Mouse (Mus musculus): Measurements from ENCODE around the gene Axdnd1. TPM values are rescaled to one million over a fixed set of nuclear protein-coding genes. Genes with fewer than 3 reads are reported as not detected.

Axdnd1 gene
- polyA plus RNA-seq, 1 experiment from 2014 or later, result 0.22 TPM

DNA sequence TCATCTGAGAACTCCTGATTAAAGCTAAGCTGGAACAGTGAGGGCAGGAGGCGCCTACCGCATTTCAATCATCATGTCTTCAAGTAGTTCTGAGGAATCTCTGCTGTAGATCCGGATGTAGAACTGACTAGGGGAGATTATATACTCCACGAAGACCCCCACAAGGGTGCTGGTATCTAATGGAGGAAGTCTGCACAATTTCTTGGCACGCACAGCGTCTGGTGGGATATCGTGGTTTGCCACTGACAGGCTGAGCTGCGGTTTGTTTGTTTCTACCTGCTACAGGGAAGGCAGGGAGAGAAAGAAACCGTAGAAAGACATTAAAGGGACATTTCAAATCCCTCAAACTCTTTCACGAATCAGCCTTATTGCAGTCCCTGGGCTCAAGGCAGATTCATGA, 136.8 kb downstream of the Axdnd1 start:
- no peak overlapping the region for H3K27ac ChIP-seq (ENCODE audit: low read length)
- ATAC-seq (ENCODE audit: insufficient read depth, low FRiP score), result no peak
- H3K4me1 ChIP-seq (ENCODE audit: control insufficient read depth, insufficient read depth, low read length), result no peaks in the 10 kb centered on the region
- H3K4me3 ChIP-seq (replicated peaks; ENCODE audit: low read length), result no peak overlapping the region
- no peaks in the 10 kb centered on the region for H3K36me3 ChIP-seq (ENCODE audit: control insufficient read depth, insufficient read depth, low read length)
- no peaks in the 10 kb centered on the region for H3K9me3 ChIP-seq (replicated peaks; ENCODE audit: control insufficient read depth, low read length)
- no peaks in the 10 kb centered on the region for H3K27me3 ChIP-seq (ENCODE audit: control insufficient read depth, insufficient read depth, low read length)
- WGBS, result 65% methylated on average over 10 of the region's 10 CpGs
- H3K9ac ChIP-seq (ENCODE audit: low read length), result no peak overlapping the region
- H3K4me2 ChIP-seq (ENCODE audit: low read depth, low read length), result no peak overlapping the region

- Histone ChIP-seq H3K4me2 (ENCODE audit: low read depth, low read length) (no peak overlapping the region), H3K36me3 (ENCODE audit: control insufficient read depth, insufficient read depth, low read length) (no peaks in the 10 kb centered on the region), H3K9me3 (replicated peaks; ENCODE audit: control insufficient read depth, low read length) (no peaks in the 10 kb centered on the region), H3K27me3 (ENCODE audit: control insufficient read depth, insufficient read depth, low read length) (no peaks in the 10 kb centered on the region), H3K9ac (ENCODE audit: low read length) (no peak overlapping the region), H3K4me3 (replicated peaks; ENCODE audit: low read length) (no peak overlapping the region), H3K4me1 (ENCODE audit: control insufficient read depth, insufficient read depth, low read length) (no peaks in the 10 kb centered on the region), H3K27ac (ENCODE audit: low read length) (no peak overlapping the region)
- ATAC-seq (ENCODE audit: insufficient read depth, low FRiP score), result no peak
- 73% methylated on average over 7 of the region's 7 CpGs for WGBS
Measured at GRCm38 (mm10) chr1:156280131-156280530, 140.8 kb downstream of the Axdnd1 start.

DNA sequence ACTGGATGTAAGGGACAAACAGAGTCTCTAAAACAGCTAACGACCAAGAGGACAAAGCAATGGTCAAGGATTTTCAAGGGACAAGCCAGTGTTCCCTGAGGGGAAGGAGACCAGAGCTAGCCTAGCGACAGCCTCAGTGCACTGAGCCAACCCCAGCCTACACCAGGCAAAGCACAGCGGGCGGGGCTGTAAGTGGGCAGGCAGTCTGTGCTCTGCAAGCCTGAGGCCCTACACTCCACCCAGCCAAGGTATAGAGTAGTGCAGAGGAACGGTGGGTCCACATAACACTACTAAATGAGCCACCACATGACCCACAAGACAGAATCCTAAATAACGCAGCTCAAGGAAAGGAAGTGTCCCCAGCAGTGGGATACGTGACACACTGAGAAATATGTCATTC, 147.3 kb downstream of the Axdnd1 start:
- H3K27ac ChIP-seq (ENCODE audit: low read length), result no peak overlapping the region
- H3K36me3 ChIP-seq (ENCODE audit: control insufficient read depth, insufficient read depth, low read length), result no peaks in the 10 kb centered on the region
- no peak for ATAC-seq (ENCODE audit: insufficient read depth, low FRiP score)
- no peaks in the 10 kb centered on the region for H3K9me3 ChIP-seq (replicated peaks; ENCODE audit: control insufficient read depth, low read length)
- H3K27me3 ChIP-seq (ENCODE audit: control insufficient read depth, insufficient read depth, low read length), result no peaks in the 10 kb centered on the region
- no peaks in the 10 kb centered on the region for H3K4me1 ChIP-seq (ENCODE audit: control insufficient read depth, insufficient read depth, low read length)
- no peak overlapping the region for H3K9ac ChIP-seq (ENCODE audit: low read length)
- 71% methylated on average over 7 of the region's 7 CpGs for WGBS
- H3K4me2 ChIP-seq (ENCODE audit: low read depth, low read length), result no peak overlapping the region
- H3K4me3 ChIP-seq (replicated peaks; ENCODE audit: low read length), result no peak overlapping the region

Other genes with a start within 250 kb of the Axdnd1 start
- 4.2 and 4.5 TPM in 2 replicates for gene Fam163a, start 216.1 kb downstream of the Axdnd1 start, polyA plus RNA-seq (2015; fragmentation: Nextera tagmentation; extraction: Ambion mirVana)
- 0.55 and 0.62 TPM in 2 replicates for gene Tdrd5, start 117.5 kb downstream of the Axdnd1 start, polyA plus RNA-seq (2015; fragmentation: Nextera tagmentation; extraction: Ambion mirVana)
- not detected in 2 replicates for gene Nphs2, start 110.4 kb downstream of the Axdnd1 start, polyA plus RNA-seq (2015; fragmentation: Nextera tagmentation; extraction: Ambion mirVana)
- 833 and 849 TPM in 2 replicates for gene Gm2000, start 55.1 kb downstream of the Axdnd1 start, polyA plus RNA-seq (2015; fragmentation: Nextera tagmentation; extraction: Ambion mirVana)
- 44.7 and 46.8 TPM in 2 replicates for gene Soat1, start 53.2 kb upstream of the Axdnd1 start, polyA plus RNA-seq (2015; fragmentation: Nextera tagmentation; extraction: Ambion mirVana)
- gene Gm10031, start 102.9 kb upstream of the Axdnd1 start, polyA plus RNA-seq (2015; fragmentation: Nextera tagmentation; extraction: Ambion mirVana), result 0.09 and 1.00 TPM in 2 replicates
- gene Abl2, start 137.6 kb upstream of the Axdnd1 start, polyA plus RNA-seq (2015; fragmentation: Nextera tagmentation; extraction: Ambion mirVana), result 3.1 and 3.6 TPM in 2 replicates